Mouse (Mus musculus): Measurements from ENCODE around the gene Crtam. TPM values are rescaled to one million over a fixed set of nuclear protein-coding genes. Genes with fewer than 3 reads are reported as not detected.

Crtam gene
- polyA plus RNA-seq, 1 experiment from 2014 or later, result 0.21 TPM

DNA sequence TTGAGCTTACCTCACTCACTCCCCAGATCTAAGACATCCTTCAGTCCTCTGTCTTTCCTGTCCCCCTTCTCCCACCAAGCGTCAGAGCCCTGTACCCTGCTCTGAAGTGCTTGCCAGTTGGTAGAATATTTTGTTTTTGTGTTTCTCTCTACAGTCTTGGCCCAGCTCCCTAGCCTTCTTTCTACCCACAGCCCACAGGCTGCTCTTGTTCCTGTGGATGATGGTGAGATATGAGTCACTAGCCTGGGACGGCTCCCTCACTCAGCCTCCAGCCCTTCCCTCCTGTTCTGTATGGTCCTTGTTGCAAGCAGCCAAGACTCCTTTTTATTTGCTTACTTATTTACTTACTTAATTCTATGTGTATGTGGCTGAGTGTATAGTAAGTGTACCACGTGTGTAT, 16.1 kb upstream of the Crtam start:
- no peak for ATAC-seq
- no peak overlapping the region for H3K27ac ChIP-seq (ENCODE audit: low read length)
- peaks cover 5% of the 10 kb centered on the region; the same call in 1 of the 2 replicates for H3K36me3 ChIP-seq (ENCODE audit: control insufficient read depth, insufficient read depth, low read length)
- no peak overlapping the region for H3K4me2 ChIP-seq (ENCODE audit: low read length)
- H3K9me3 ChIP-seq (replicated peaks; ENCODE audit: control insufficient read depth, low read length, poor library complexity, severe bottlenecking), result no peaks in the 10 kb centered on the region
- no peak overlapping the region for H3K4me3 ChIP-seq (ENCODE audit: low read depth, low read length)
- no peaks in the 10 kb centered on the region for H3K4me1 ChIP-seq (ENCODE audit: control insufficient read depth, insufficient read depth, low read length)
- H3K9ac ChIP-seq (ENCODE audit: low read depth, low read length), result no peak overlapping the region
- WGBS, result 89% methylated on average over 3 of the region's 3 CpGs
- no peaks in the 10 kb centered on the region for H3K27me3 ChIP-seq (ENCODE audit: control insufficient read depth, insufficient read depth, low read depth, low read length)

DNA sequence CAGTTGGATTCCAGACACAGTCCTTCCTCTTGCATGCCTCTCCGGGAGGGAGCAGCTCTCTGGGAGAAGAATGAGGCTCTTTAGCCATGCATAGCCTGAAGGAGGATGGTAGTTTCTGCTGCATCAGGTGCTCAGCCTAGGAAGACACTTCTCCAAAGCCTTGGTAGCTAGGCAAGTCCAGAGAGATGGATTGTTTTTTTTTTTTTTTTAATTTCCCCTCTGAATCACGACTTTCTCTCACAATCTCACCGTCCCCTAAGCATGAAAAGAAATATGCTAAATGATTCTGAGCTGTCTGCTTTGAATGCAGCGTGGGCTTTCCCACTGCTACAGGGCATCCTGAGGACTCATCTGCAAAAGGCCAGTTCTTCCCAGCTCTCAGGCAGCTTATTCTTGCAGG, 10.1 kb upstream of the Crtam start:
- Histone ChIP-seq H3K9ac (ENCODE audit: low read depth, low read length) (no peak overlapping the region), H3K27me3 (ENCODE audit: control insufficient read depth, insufficient read depth, low read depth, low read length) (no peaks in the 10 kb centered on the region), H3K4me3 (ENCODE audit: low read depth, low read length) (no peak overlapping the region), H3K4me2 (ENCODE audit: low read length) (no peak overlapping the region), H3K27ac (ENCODE audit: low read length) (peak overlapping the region; percentile 10; the same call in 1 of the 2 replicates), H3K9me3 (replicated peaks; ENCODE audit: control insufficient read depth, low read length, poor library complexity, severe bottlenecking) (no peaks in the 10 kb centered on the region), H3K36me3 (ENCODE audit: control insufficient read depth, insufficient read depth, low read length) (0 out of 2 replicates have a peak, but pooled peaks cover 3% of the 10 kb centered on the region), H3K4me1 (ENCODE audit: control insufficient read depth, insufficient read depth, low read length) (peaks cover 24% of the 10 kb centered on the region)
- no peak for ATAC-seq
- WGBS, result 24% methylated on average over 4 of the region's 4 CpGs

DNA sequence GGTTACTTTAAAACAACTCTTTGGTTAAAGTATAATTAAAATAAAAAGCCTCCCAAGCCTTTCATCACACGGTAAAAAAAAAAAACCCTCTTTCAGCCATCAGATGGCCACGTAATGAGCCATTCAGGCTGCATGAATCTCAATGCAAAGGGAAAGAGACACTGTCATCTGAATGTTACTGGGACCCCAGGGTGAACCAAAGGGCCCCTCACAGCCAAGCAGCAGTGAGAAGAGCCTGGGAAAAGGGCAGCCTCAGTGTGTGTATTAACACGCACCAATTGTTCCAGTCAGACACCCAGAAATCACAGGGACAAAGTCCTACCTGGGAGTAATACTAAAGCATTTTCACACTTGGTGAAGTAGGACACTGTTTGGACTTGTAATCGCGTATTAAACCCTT, 8.0 kb upstream of the Crtam start:
- no peaks in the 10 kb centered on the region for H3K36me3 ChIP-seq (ENCODE audit: control insufficient read depth, insufficient read depth, low read length)
- no peak for ATAC-seq
- H3K27me3 ChIP-seq (ENCODE audit: control insufficient read depth, insufficient read depth, low read depth, low read length), result no peaks in the 10 kb centered on the region
- no peak overlapping the region for H3K4me2 ChIP-seq (ENCODE audit: low read length)
- H3K4me3 ChIP-seq (ENCODE audit: low read depth, low read length), result no peak overlapping the region
- H3K9ac ChIP-seq (ENCODE audit: low read depth, low read length), result no peak overlapping the region
- peak overlapping the region; percentile 81 for H3K27ac ChIP-seq (ENCODE audit: low read length)
- peaks cover 24% of the 10 kb centered on the region for H3K4me1 ChIP-seq (ENCODE audit: control insufficient read depth, insufficient read depth, low read length)
- no peaks in the 10 kb centered on the region for H3K9me3 ChIP-seq (replicated peaks; ENCODE audit: control insufficient read depth, low read length, poor library complexity, severe bottlenecking)
- 24% methylated on average over 5 of the region's 5 CpGs for WGBS

DNA sequence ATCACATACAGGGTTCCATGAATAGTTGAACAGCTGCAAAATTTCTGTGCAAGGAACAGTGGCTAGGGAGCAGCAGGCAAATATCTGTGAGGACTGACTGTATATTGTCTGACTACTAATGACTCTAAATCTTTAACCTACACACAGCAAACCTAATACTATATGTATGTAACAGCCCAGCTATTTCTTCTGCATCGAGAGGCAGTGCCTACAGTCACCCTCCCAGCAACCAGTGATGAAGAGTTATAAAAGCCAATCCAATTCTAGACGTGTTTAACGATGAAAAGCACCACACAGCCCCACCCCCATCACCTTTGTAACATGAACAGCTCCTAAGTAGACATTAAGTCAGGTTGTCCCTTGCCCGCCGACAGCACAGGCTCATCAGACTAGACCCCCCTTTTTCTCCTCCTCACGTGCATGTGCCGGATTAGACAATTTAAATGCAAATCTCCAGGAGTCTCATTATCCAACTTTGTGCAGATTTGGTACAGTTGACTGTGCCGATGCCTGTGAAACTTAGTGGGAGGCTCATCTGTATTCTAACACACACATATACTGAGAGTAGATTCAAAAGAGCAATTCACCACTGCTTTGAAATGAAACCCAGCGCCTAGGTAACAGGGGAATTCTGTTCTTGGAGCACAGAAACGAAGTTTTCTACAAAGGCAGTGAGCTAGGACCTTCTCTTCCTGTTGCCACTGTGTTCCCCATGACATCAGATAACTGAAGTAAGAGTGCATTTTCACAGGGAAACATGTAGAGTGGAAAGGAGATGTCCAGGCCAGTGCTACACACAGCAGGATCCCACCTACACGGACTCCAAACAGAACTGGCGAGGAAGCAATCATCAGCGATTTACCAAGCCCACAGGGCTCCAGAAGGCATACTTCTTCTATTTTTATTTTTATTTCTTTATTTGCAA, 7.3 kb upstream of the Crtam start:
- no peaks in the 10 kb centered on the region for H3K9me3 ChIP-seq (replicated peaks; ENCODE audit: control insufficient read depth, low read length, poor library complexity, severe bottlenecking)
- H3K4me3 ChIP-seq (ENCODE audit: low read depth, low read length), result no peak overlapping the region
- no peaks in the 10 kb centered on the region for H3K27me3 ChIP-seq (ENCODE audit: control insufficient read depth, insufficient read depth, low read depth, low read length)
- peaks cover 24% of the 10 kb centered on the region for H3K4me1 ChIP-seq (ENCODE audit: control insufficient read depth, insufficient read depth, low read length)
- WGBS, result 13% methylated on average over 13 of the region's 13 CpGs
- H3K9ac ChIP-seq (ENCODE audit: low read depth, low read length), result no peak overlapping the region
- H3K27ac ChIP-seq (ENCODE audit: low read length), result peak overlapping the region; percentile 81
- H3K36me3 ChIP-seq (ENCODE audit: control insufficient read depth, insufficient read depth, low read length), result no peaks in the 10 kb centered on the region
- H3K4me2 ChIP-seq (ENCODE audit: low read length), result peak overlapping the region; percentile 28
- peak; percentile 92 for ATAC-seq

DNA sequence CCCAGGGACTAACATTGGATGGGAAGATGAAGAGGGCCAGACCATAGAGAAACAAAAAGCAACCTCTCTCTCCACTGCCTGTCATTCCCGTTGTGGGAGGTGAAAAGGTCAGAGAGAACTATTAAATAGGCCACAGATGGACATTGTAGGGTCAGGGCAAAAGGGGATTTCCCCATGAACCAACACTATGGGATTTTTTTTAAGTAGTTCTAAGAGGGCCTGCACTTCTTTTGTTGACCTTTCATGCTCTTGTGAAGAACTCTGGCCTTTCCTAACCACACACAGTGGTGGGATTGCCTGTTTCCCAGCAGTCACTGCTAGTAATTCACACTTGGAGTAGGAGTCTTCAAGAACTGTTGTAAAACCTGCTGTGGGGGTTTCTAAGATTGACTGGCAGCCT, 3.4 kb upstream of the Crtam start:
- no peak overlapping the region for H3K4me3 ChIP-seq (ENCODE audit: low read depth, low read length)
- 12% methylated on average over 1 of the region's 1 CpGs for WGBS
- no peak for ATAC-seq

GRCm38 (mm10) chr9:40997116-40997779, 7.2 kb downstream of the Crtam start:
- Histone ChIP-seq H3K27ac (ENCODE audit: low read length) (no peak overlapping the region), H3K4me1 (ENCODE audit: control insufficient read depth, insufficient read depth, low read length) (no peaks in the 10 kb centered on the region; the same call in 1 of the 2 replicates), H3K9me3 (replicated peaks; ENCODE audit: control insufficient read depth, low read length, poor library complexity, severe bottlenecking) (no peaks in the 10 kb centered on the region), H3K9ac (ENCODE audit: low read depth, low read length) (no peak overlapping the region), H3K27me3 (ENCODE audit: control insufficient read depth, insufficient read depth, low read depth, low read length) (no peaks in the 10 kb centered on the region), H3K36me3 (ENCODE audit: control insufficient read depth, insufficient read depth, low read length) (no peaks in the 10 kb centered on the region), H3K4me3 (ENCODE audit: low read depth, low read length) (no peak overlapping the region), H3K4me2 (ENCODE audit: low read length) (no peak overlapping the region)
- WGBS, result 91% methylated on average over 7 of the region's 7 CpGs
- ATAC-seq, result no peak

More for the DNA sequence above, 3.4 kb upstream of the Crtam start:
- H3K36me3 ChIP-seq (ENCODE audit: control insufficient read depth, insufficient read depth, low read length), result no peaks in the 10 kb centered on the region
- H3K9ac ChIP-seq (ENCODE audit: low read depth, low read length), result no peak overlapping the region
- H3K4me2 ChIP-seq (ENCODE audit: low read length), result no peak overlapping the region
- no peaks in the 10 kb centered on the region for H3K9me3 ChIP-seq (replicated peaks; ENCODE audit: control insufficient read depth, low read length, poor library complexity, severe bottlenecking)
- H3K27ac ChIP-seq (ENCODE audit: low read length), result no peak overlapping the region
- H3K27me3 ChIP-seq (ENCODE audit: control insufficient read depth, insufficient read depth, low read depth, low read length), result no peaks in the 10 kb centered on the region
- peaks cover 17% of the 10 kb centered on the region for H3K4me1 ChIP-seq (ENCODE audit: control insufficient read depth, insufficient read depth, low read length)

DNA sequence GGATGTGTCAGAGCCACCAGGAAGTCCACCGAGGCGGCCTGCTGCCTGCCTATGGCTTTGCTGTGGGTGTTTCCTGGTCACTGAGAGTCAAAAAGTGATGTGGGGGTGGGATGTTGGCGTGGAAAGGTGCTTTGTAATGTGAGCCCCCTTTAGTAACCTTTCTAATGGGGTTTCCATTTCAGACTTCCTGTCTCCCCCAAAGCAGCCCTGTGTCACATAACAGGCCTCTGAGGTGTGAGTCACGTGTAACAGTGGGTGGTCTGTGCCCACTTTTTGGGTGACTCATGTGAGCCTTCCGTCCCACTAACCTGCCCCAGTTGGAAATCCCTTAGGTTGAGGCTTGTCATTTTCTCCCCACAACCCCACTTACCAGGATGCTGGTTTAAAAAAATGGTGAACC, 10.4 kb downstream of the Crtam start:
- Histone ChIP-seq H3K27ac (ENCODE audit: low read length) (no peak overlapping the region), H3K4me2 (ENCODE audit: low read length) (no peak overlapping the region), H3K9ac (ENCODE audit: low read depth, low read length) (no peak overlapping the region), H3K4me1 (ENCODE audit: control insufficient read depth, insufficient read depth, low read length) (peaks cover 4% of the 10 kb centered on the region; the same call in 1 of the 2 replicates), H3K4me3 (ENCODE audit: low read depth, low read length) (no peak overlapping the region), H3K9me3 (replicated peaks; ENCODE audit: control insufficient read depth, low read length, poor library complexity, severe bottlenecking) (no peaks in the 10 kb centered on the region), H3K36me3 (ENCODE audit: control insufficient read depth, insufficient read depth, low read length) (no peaks in the 10 kb centered on the region), H3K27me3 (ENCODE audit: control insufficient read depth, insufficient read depth, low read depth, low read length) (no peaks in the 10 kb centered on the region)
- ATAC-seq, result no peak
- 86% methylated on average over 5 of the region's 5 CpGs for WGBS

GRCm38 (mm10) chr9:40991511-40991910, 12.9 kb downstream of the Crtam start:
- Histone ChIP-seq H3K4me3 (ENCODE audit: low read depth, low read length) (no peak overlapping the region), H3K27me3 (ENCODE audit: control insufficient read depth, insufficient read depth, low read depth, low read length) (no peaks in the 10 kb centered on the region), H3K4me1 (ENCODE audit: control insufficient read depth, insufficient read depth, low read length) (peaks cover 4% of the 10 kb centered on the region; the same call in 1 of the 2 replicates), H3K36me3 (ENCODE audit: control insufficient read depth, insufficient read depth, low read length) (no peaks in the 10 kb centered on the region), H3K27ac (ENCODE audit: low read length) (no peak overlapping the region), H3K9me3 (replicated peaks; ENCODE audit: control insufficient read depth, low read length, poor library complexity, severe bottlenecking) (no peaks in the 10 kb centered on the region), H3K4me2 (ENCODE audit: low read length) (no peak overlapping the region), H3K9ac (ENCODE audit: low read depth, low read length) (no peak overlapping the region)
- ATAC-seq, result no peak
- WGBS, result 89% methylated on average over 6 of the region's 6 CpGs

Data from midbrain, embryonic 16.5 days (tissue).